In the genomic region with DNA sequence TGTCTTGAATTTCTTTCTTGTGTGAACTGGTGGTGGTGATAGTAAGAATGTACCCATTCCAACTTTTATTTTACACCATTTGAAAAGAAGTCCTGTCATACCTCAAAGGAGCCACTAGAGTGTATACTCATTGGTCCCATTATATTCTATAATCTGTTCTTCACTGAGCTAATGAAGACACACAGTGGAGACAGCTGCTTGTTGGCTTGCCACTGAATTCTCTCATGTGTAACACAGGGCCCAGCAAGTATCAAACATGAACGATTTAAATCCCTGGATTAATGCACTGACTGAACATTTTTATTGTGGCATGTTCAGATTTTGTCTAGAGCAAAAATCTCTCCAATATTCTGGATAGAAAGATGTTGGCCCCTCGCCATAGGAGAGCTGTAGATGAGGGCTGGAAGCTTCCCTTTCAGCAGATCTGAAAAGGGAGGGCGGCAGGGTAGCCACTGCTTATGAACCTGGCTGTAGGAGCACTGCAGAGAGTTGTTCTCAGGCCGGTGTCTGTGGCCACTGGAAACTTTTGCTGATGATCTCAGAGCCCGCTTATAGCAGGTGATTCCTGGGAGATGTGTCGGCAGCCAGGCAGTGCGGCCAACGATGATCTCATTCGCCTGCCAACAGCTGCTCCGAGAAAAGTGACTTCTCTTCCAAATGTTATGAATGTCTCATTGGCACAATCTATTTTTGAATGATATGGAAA, we compare ENCODE assay signal across 8 mouse cellular contexts.
DNase-seq lines count a peak whose midpoint lies in the region; ATAC-seq and TF ChIP-seq lines count a peak whose summit lies in the region.

No protein-coding gene starts in this region.

- no peaks in the 10 kb centered on the region for H3K9me3 ChIP-seq in forebrain, embryonic 13.5 days (replicated peaks)
- no peaks in the 10 kb centered on the region for H3K9me3 ChIP-seq in heart, embryonic 16.5 days (replicated peaks; ENCODE audit: control insufficient read depth, low read length)

- no peak for TF ChIP-seq POLR2A in myocyte (IDR thresholded peaks at IDR 0.05; ENCODE audit: insufficient read length, low read depth)
- no peak for TF ChIP-seq POLR2A in lung, adult 2 months (IDR thresholded peaks at IDR 0.05; ENCODE audit: borderline replicate concordance, extremely low read depth, low read depth, low read length)

- DNase-seq in cerebellum, postnatal 25 days: peak; percentile 23 to 32
- DNase-seq in cerebellum, adult 9-10 months: no peak
- no peak for DNase-seq in natural killer cell, adult 2 months (ENCODE audit: low spot score in 2 of 2)
- DNase-seq in lung, adult 2 months: no peak

- H3K27ac ChIP-seq in forebrain, embryonic 13.5 days: peak overlapping the region; percentile 33; the same call in 1 of the 2 replicates
- H3K27ac ChIP-seq in heart, embryonic 16.5 days (ENCODE audit: low read length): peak overlapping the region; percentile 82

- H3K36me3 ChIP-seq in C2C12 (ENCODE audit: control insufficient read depth, insufficient read depth) (no peaks in the 10 kb centered on the region), myocyte (ENCODE audit: control insufficient read depth, insufficient read depth) (no peaks in the 10 kb centered on the region)
- H3K36me3 ChIP-seq in forebrain, embryonic 13.5 days (ENCODE audit: poor library complexity, severe bottlenecking): no peaks in the 10 kb centered on the region
- H3K36me3 ChIP-seq in heart, embryonic 16.5 days (ENCODE audit: control insufficient read depth, insufficient read depth): no peaks in the 10 kb centered on the region

- no peak overlapping the region for H3K4me2 ChIP-seq in forebrain, embryonic 13.5 days
- H3K4me2 ChIP-seq in heart, embryonic 16.5 days (ENCODE audit: low read depth, low read length): peak overlapping the region; percentile 15; the same call in 1 of the 2 replicates
- peak overlapping the region; percentile 70 for H3K4me2 ChIP-seq in myocyte (ENCODE audit: low read depth)

- WGBS in forebrain, embryonic 13.5 days: 67% methylated on average over 10 of the region's 10 CpGs
- WGBS in heart, embryonic 16.5 days: 36% methylated on average over 10 of the region's 10 CpGs
- WGBS in lung, adult 2 months: 65% methylated on average over 10 of the region's 10 CpGs

- no peak overlapping the region for H3K4me3 ChIP-seq in C2C12 (ENCODE audit: insufficient read depth, poor library complexity, severe bottlenecking)
- H3K4me3 ChIP-seq in forebrain, embryonic 13.5 days: no peak overlapping the region
- peak overlapping the region; percentile 2; the same call in 1 of the 2 replicates for H3K4me3 ChIP-seq in heart, embryonic 16.5 days (ENCODE audit: low read length)
- no peak overlapping the region for H3K4me3 ChIP-seq in myocyte
- H3K4me3 ChIP-seq in lung, adult 2 months (replicated peaks; ENCODE audit: extremely low read depth, low read depth, low read length): no peak overlapping the region

- peak; percentile 84 for ATAC-seq in forebrain, embryonic 13.5 days
- peak; percentile 92 for ATAC-seq in heart, embryonic 16.5 days (replicated peaks; ENCODE audit: extremely low read depth, insufficient read depth, low FRiP score)

- no peak overlapping the region for H3K9ac ChIP-seq in forebrain, embryonic 13.5 days
- H3K9ac ChIP-seq in heart, embryonic 16.5 days (ENCODE audit: low read length): peak overlapping the region; percentile 34; the same call in 1 of the 2 replicates

- 0 out of 2 replicates have a peak, but pooled peaks cover 4% of the 10 kb centered on the region for H3K4me1 ChIP-seq in forebrain, embryonic 13.5 days
- H3K4me1 ChIP-seq in heart, embryonic 16.5 days (ENCODE audit: control insufficient read depth, insufficient read depth, low read length): peaks cover 4% of the 10 kb centered on the region; the same call in 1 of the 2 replicates
- H3K4me1 ChIP-seq in lung, adult 2 months (ENCODE audit: control insufficient read depth, insufficient read depth, low read length): no peaks in the 10 kb centered on the region

- no peak overlapping the region for H3ac ChIP-seq in C2C12 (ENCODE audit: control insufficient read depth, insufficient read length, low read depth)
- H3ac ChIP-seq in myocyte (ENCODE audit: control insufficient read depth, insufficient read length): no peak overlapping the region

- H3K27me3 ChIP-seq in C2C12 (ENCODE audit: control insufficient read depth, insufficient read depth, insufficient read length) (no peaks in the 10 kb centered on the region), myocyte (ENCODE audit: control insufficient read depth, insufficient read depth, insufficient read length) (no peaks in the 10 kb centered on the region)
- no peaks in the 10 kb centered on the region for H3K27me3 ChIP-seq in forebrain, embryonic 13.5 days
- H3K27me3 ChIP-seq in heart, embryonic 16.5 days (ENCODE audit: control insufficient read depth, insufficient read depth, low read length): no peaks in the 10 kb centered on the region

- no peaks in the 10 kb centered on the region for H3K79me3 ChIP-seq in C2C12 (ENCODE audit: low read depth)

- TF ChIP-seq CTCF in C2C12 (IDR thresholded peaks at IDR 0.05; ENCODE audit: control insufficient read depth, insufficient read depth, insufficient read length): no peak
- no peak for TF ChIP-seq CTCF in lung, adult 2 months (IDR thresholded peaks at IDR 0.05; ENCODE audit: insufficient read depth, low read length)

- H3K79me2 ChIP-seq in C2C12 (ENCODE audit: control insufficient read depth, insufficient read depth) (no peaks in the 10 kb centered on the region), myocyte (ENCODE audit: control insufficient read depth, insufficient read depth) (no peaks in the 10 kb centered on the region)

TF ChIP-seq in C2C12, 6 proteins besides CTCF, POLR2A, EP300 and RAD21:
- no peak for TF ChIP-seq CEBPB (IDR thresholded peaks at IDR 0.05; ENCODE audit: low read depth)
- no peak for TF ChIP-seq FOSL1 (IDR thresholded peaks at IDR 0.05; ENCODE audit: insufficient read depth, low read length, poor library complexity, severe bottlenecking)
- no peak for TF ChIP-seq USF1 (IDR thresholded peaks at IDR 0.05; ENCODE audit: low read depth)
- TF ChIP-seq MYOD1 (IDR thresholded peaks at IDR 0.05; ENCODE audit: control insufficient read depth, insufficient read length, low read depth): peak; percentile 88

TF ChIP-seq in myocyte, 11 proteins besides CTCF, POLR2A, EP300 and RAD21:
- peak; percentile 86 to 95 (median 88) for TF ChIP-seq MYOD1 (IDR thresholded peaks at IDR 0.05; ENCODE audit: control insufficient read depth in 1 of 3, insufficient read length in 2 of 3, low read depth in 2 of 3)
- TF ChIP-seq E2F4 (IDR thresholded peaks at IDR 0.05; ENCODE audit: insufficient read depth): no peak
- peak; percentile 55 for TF ChIP-seq TCF12 (IDR thresholded peaks at IDR 0.05; ENCODE audit: insufficient read depth, poor library complexity, severe bottlenecking)
- TF ChIP-seq MYOG (IDR thresholded peaks at IDR 0.05; ENCODE audit: control insufficient read depth in 1 of 3, insufficient read depth in 1 of 3, insufficient read length in 2 of 3, low read depth in 2 of 3): peak; percentile 72 to 94 (median 92)
- TF ChIP-seq TCF3 (IDR thresholded peaks at IDR 0.05; ENCODE audit: insufficient read length, low read depth): no peak

Comparison
In these comparisons a context has a peak if more than half of its experiments do, and no peak if none do; other contexts are left out.
1. DNase-seq: peak in cerebellum, postnatal 25 days (2 of 2); none in cerebellum, adult 9-10 months (single experiment), natural killer cell, adult 2 months (0 of 2) and lung, adult 2 months (single experiment).